Mouse (Mus musculus) E14TG2a.4 (cell line): Measurements from ENCODE around the gene Trabd2b.

Experiments used
- H3K27me3 ChIP-seq: 2 replicates; pipeline ENCODE4 v1.6.1; 2014; ENCODE audit warnings: low read length, control low read depth; ENCODE audit not compliant: insufficient read depth
- H3K36me3 ChIP-seq: 2 replicates; pipeline ENCODE4 v1.6.1; 2014; ENCODE audit warnings: low read length, control low read depth; ENCODE audit not compliant: insufficient read depth
- H3K4me1 ChIP-seq: replicated peaks from 2 replicates; pipeline ENCODE4 v1.6.1; 2014; ENCODE audit warnings: low read depth, low read length, control low read depth
- H3K4me3 ChIP-seq: replicated peaks from 2 replicates; pipeline ENCODE4 v1.5.1; 2014; ENCODE audit warnings: mild to moderate bottlenecking, low read length
- H3K9me3 ChIP-seq: 2 replicates; pipeline ENCODE4 v1.6.1; 2014; ENCODE audit warnings: low read length, control low read depth
- CTCF ChIP-seq: conservative IDR thresholded peaks from 2 replicates; pipeline ENCODE4 v1.5.1; 2014; ENCODE audit warnings: low read length
- NANOG ChIP-seq: IDR thresholded peaks from 2 replicates; pipeline ENCODE4 v1.6.1; 2014; ENCODE audit warnings: borderline replicate concordance, low read length, mixed read lengths
- POU5F1 ChIP-seq: IDR thresholded peaks from 2 replicates; pipeline ENCODE4 v1.6.1; 2014; ENCODE audit warnings: low read length, borderline replicate concordance

Trabd2b gene

GRCm38 (mm10) chr4:114407516-114407915 lies 992 bp downstream of the Trabd2b start:
- Histone ChIP-seq H3K4me1 (peaks cover 8% of the 10 kb centered on the region), H3K27me3 (peaks cover 78% of the 10 kb centered on the region), H3K36me3 (no peaks in the 10 kb centered on the region), H3K4me3 (no peak overlapping the region), H3K9me3 (no peaks in the 10 kb centered on the region)
- TF ChIP-seq POU5F1 (no peak), CTCF (no peak), NANOG (no peak)

GRCm38 (mm10) chr4:114408298-114408697 lies 1.8 kb downstream of the Trabd2b start:
- no peaks in the 10 kb centered on the region for H3K9me3 ChIP-seq
- H3K36me3 ChIP-seq: no peaks in the 10 kb centered on the region
- peaks cover 74% of the 10 kb centered on the region for H3K27me3 ChIP-seq
- H3K4me3 ChIP-seq: no peak overlapping the region
- TF ChIP-seq NANOG: no peak
- TF ChIP-seq CTCF: no peak
- TF ChIP-seq POU5F1: no peak
- peaks cover 8% of the 10 kb centered on the region for H3K4me1 ChIP-seq

GRCm38 (mm10) chr4:114408890-114409480 lies 2.5 kb downstream of the Trabd2b start:
- H3K9me3 ChIP-seq: no peaks in the 10 kb centered on the region
- H3K36me3 ChIP-seq: no peaks in the 10 kb centered on the region
- H3K27me3 ChIP-seq: peaks cover 67% of the 10 kb centered on the region
- 0 out of 2 replicates have a peak overlapping the region, but pooled peaks have one; percentile 23 for H3K4me3 ChIP-seq
- H3K4me1 ChIP-seq: peaks cover 8% of the 10 kb centered on the region
- TF ChIP-seq POU5F1 (no peak), NANOG (no peak)

GRCm38 (mm10) chr4:114409511-114409910 lies 3.0 kb downstream of the Trabd2b start:
- peaks cover 65% of the 10 kb centered on the region for H3K27me3 ChIP-seq
- H3K4me1 ChIP-seq: peaks cover 8% of the 10 kb centered on the region
- H3K4me3 ChIP-seq: 0 out of 2 replicates have a peak overlapping the region, but pooled peaks have one; percentile 23
- no peaks in the 10 kb centered on the region for H3K36me3 ChIP-seq
- no peak for TF ChIP-seq CTCF
- TF ChIP-seq NANOG: no peak
- TF ChIP-seq POU5F1: no peak
- H3K9me3 ChIP-seq: no peaks in the 10 kb centered on the region

GRCm38 (mm10) chr4:114410026-114410425 lies 3.5 kb downstream of the Trabd2b start:
- H3K27me3 ChIP-seq: peaks cover 63% of the 10 kb centered on the region
- H3K9me3 ChIP-seq: no peaks in the 10 kb centered on the region
- H3K36me3 ChIP-seq: no peaks in the 10 kb centered on the region
- peaks cover 8% of the 10 kb centered on the region for H3K4me1 ChIP-seq
- H3K4me3 ChIP-seq: no peak overlapping the region
- TF ChIP-seq POU5F1 (no peak), NANOG (no peak), CTCF (no peak)

- no peaks in the 10 kb centered on the region for H3K9me3 ChIP-seq
- H3K4me3 ChIP-seq: no peak overlapping the region
- H3K27me3 ChIP-seq: peaks cover 64% of the 10 kb centered on the region
- TF ChIP-seq POU5F1: no peak
- no peak for TF ChIP-seq NANOG
- no peak for TF ChIP-seq CTCF
- peaks cover 8% of the 10 kb centered on the region for H3K4me1 ChIP-seq
- H3K36me3 ChIP-seq: no peaks in the 10 kb centered on the region
These were observed 3.9 kb downstream of the Trabd2b start for GRCm38 (mm10) chr4:114410443-114410842.

GRCm38 (mm10) chr4:114410958-114411661 lies 4.6 kb downstream of the Trabd2b start:
- TF ChIP-seq CTCF (no peak), NANOG (no peak), POU5F1 (no peak)
- H3K9me3 ChIP-seq: no peaks in the 10 kb centered on the region
- peaks cover 68% of the 10 kb centered on the region for H3K27me3 ChIP-seq
- peaks cover 8% of the 10 kb centered on the region for H3K4me1 ChIP-seq
- no peaks in the 10 kb centered on the region for H3K36me3 ChIP-seq
- H3K4me3 ChIP-seq: no peak overlapping the region

- H3K4me3 ChIP-seq: no peak overlapping the region
- no peaks in the 10 kb centered on the region for H3K9me3 ChIP-seq
- TF ChIP-seq CTCF (no peak), POU5F1 (no peak), NANOG (no peak)
- H3K36me3 ChIP-seq: no peaks in the 10 kb centered on the region
- peaks cover 8% of the 10 kb centered on the region for H3K4me1 ChIP-seq
- H3K27me3 ChIP-seq: peaks cover 61% of the 10 kb centered on the region
These were observed 5.4 kb downstream of the Trabd2b start for GRCm38 (mm10) chr4:114411846-114412390.
